Comparison of ENCODE assay signal across 9 mouse cellular contexts in genomic region chr6:112489181-112489909, GRCm38 (mm10). TPM values are rescaled to one million over a fixed set of nuclear protein-coding genes. Genes with fewer than 3 reads are reported as not detected.
A peak's percentile ranks its signal among the peaks of the same experiment; 100 is the strongest.
DNase-seq lines count a peak whose midpoint lies in the region; ATAC-seq lines count a peak whose summit lies in the region.
"Had no signal": no experiment of that assay in that cellular context is flagged by ENCODE, and none has a peak within 500 bp of the region (broad histone marks: within the 10 kb centered on the region; RNA-seq: fewer than 3 reads in every experiment).

No protein-coding gene starts in this region.

- WGBS in liver, embryonic 11.5 days, result 10% methylated on average over 72 of the region's 72 CpGs
- 4% methylated on average over 70 of the region's 72 CpGs for WGBS in stomach, embryonic 14.5 days

- H3K27ac ChIP-seq in liver, embryonic 11.5 days (ENCODE audit: low read depth, low read length), result no peak overlapping the region
- H3K27ac ChIP-seq in stomach, embryonic 14.5 days (ENCODE audit: low read length), result no peak overlapping the region

- H3K36me3 ChIP-seq in megakaryocyte, embryonic 14.5 days (replicated peaks; ENCODE audit: low read length), result no peaks in the 10 kb centered on the region
- no peaks in the 10 kb centered on the region for H3K36me3 ChIP-seq in liver, embryonic 11.5 days (ENCODE audit: control insufficient read depth, insufficient read depth, low read length)
- no peaks in the 10 kb centered on the region for H3K36me3 ChIP-seq in stomach, embryonic 14.5 days (ENCODE audit: control insufficient read depth, insufficient read depth, low read length)

- DNase-seq in embryo, embryonic 11 days, result peak; percentile 42
- no peak for DNase-seq in liver, embryonic 11.5 days (ENCODE audit: low spot score)
- DNase-seq in cerebellum, postnatal 36 days, result no peak

- H3K4me3 ChIP-seq in megakaryocyte, embryonic 14.5 days (replicated peaks), result peak overlapping the region; percentile 64
- peak overlapping the region; percentile 33 for H3K4me3 ChIP-seq in liver, embryonic 11.5 days (ENCODE audit: low read depth, low read length)
- peak overlapping the region; percentile 31 for H3K4me3 ChIP-seq in stomach, embryonic 14.5 days (ENCODE audit: low read depth, low read length)

- no peak overlapping the region for H3K9ac ChIP-seq in liver, embryonic 11.5 days (ENCODE audit: low read depth, low read length)
- no peak overlapping the region for H3K9ac ChIP-seq in stomach, embryonic 14.5 days (replicated peaks; ENCODE audit: low read depth, low read length)

- no peak for ATAC-seq in megakaryocyte, adult 5-6 weeks (ENCODE audit: poor library complexity, severe bottlenecking)
- peak; percentile 25 to 30; a peak in 2 of 4 replicates for ATAC-seq in hematopoietic stem cell, adult 5-6 weeks (replicated peaks in 1 of 2; ENCODE audit: insufficient read depth in 1 of 2, low FRiP score in 2 of 2, low TSS enrichment in 1 of 2, low read depth in 1 of 2, poor library complexity in 2 of 2, severe bottlenecking in 2 of 2)
- no peak for ATAC-seq in liver, embryonic 11.5 days (replicated peaks; ENCODE audit: low FRiP score)
- 0 out of 2 replicates have a peak, but pooled peaks have one; percentile 4 for ATAC-seq in stomach, embryonic 14.5 days (ENCODE audit: insufficient number of reproducible peaks, insufficient read depth, low FRiP score, low read depth)
- no peak for ATAC-seq in activated CD4-positive, CD25-positive, alpha-beta regulatory T cell, adult 4 months

- H3K4me2 ChIP-seq in liver, embryonic 11.5 days, result peak overlapping the region; percentile 54
- H3K4me2 ChIP-seq in stomach, embryonic 14.5 days (replicated peaks; ENCODE audit: low read depth, low read length), result peak overlapping the region; percentile 66

- peaks cover 22% of the 10 kb centered on the region for H3K4me1 ChIP-seq in megakaryocyte, embryonic 14.5 days
- peaks cover 6% of the 10 kb centered on the region; the same call in 1 of the 2 replicates for H3K4me1 ChIP-seq in liver, embryonic 11.5 days (replicated peaks; ENCODE audit: control insufficient read depth, insufficient read depth, low read length)
- no peaks in the 10 kb centered on the region for H3K4me1 ChIP-seq in stomach, embryonic 14.5 days (ENCODE audit: control insufficient read depth, insufficient read depth, low read length)

- peaks cover 84% of the 10 kb centered on the region for H3K27me3 ChIP-seq in megakaryocyte, embryonic 14.5 days (replicated peaks)
- peaks cover 47% of the 10 kb centered on the region for H3K27me3 ChIP-seq in liver, embryonic 11.5 days (replicated peaks; ENCODE audit: control insufficient read depth, insufficient read depth, low read length)
- peaks cover 36% of the 10 kb centered on the region for H3K27me3 ChIP-seq in stomach, embryonic 14.5 days (ENCODE audit: control insufficient read depth, insufficient read depth, low read length)

- peaks cover 2% of the 10 kb centered on the region; the same call in 1 of the 2 replicates for H3K9me3 ChIP-seq in megakaryocyte, embryonic 14.5 days
- H3K9me3 ChIP-seq in liver, embryonic 11.5 days (ENCODE audit: control insufficient read depth, low read length), result no peaks in the 10 kb centered on the region
- H3K9me3 ChIP-seq in stomach, embryonic 14.5 days (ENCODE audit: control insufficient read depth, low read depth, low read length), result no peaks in the 10 kb centered on the region

RNA-seq across cellular contexts. Expression of gene Oxtr, which starts 0.4 kb away (rescaled TPM):
- 0.15 TPM in 1 of 2 replicates, not detected in the other for polyA plus RNA-seq in megakaryocyte, embryonic 14.5 days (2012; ENCODE audit: insufficient read depth, low replicate concordance)
- total RNA-seq in megakaryocyte, adult 5-6 weeks (2015), result not detected in 2 replicates
- total RNA-seq in megakaryocyte, adult 5-6 weeks (2017), result 0.15 TPM in 1 of 2 replicates, not detected in the other
- not detected in 2 replicates for total RNA-seq in hematopoietic stem cell, adult 5-6 weeks (2017)
- polyA plus RNA-seq in liver, embryonic 11.5 days (2014; fragmentation: Nextera tagmentation; extraction: Ambion mirVana), result 0.04 TPM in 1 of 2 replicates, not detected in the other
- 0.10 TPM in 1 of 2 replicates, not detected in the other for polyA plus RNA-seq in stomach, embryonic 14.5 days (2014; fragmentation: Nextera tagmentation; extraction: Ambion mirVana)
- not detected for polyA plus RNA-seq in activated CD4-positive, CD25-positive, alpha-beta regulatory T cell, adult 4 months (2017; shearing (Covaris generic))

RNA-seq across cellular contexts. Expression of gene Cav3, which starts 30.0 kb away (rescaled TPM):
- not detected in 2 replicates for polyA plus RNA-seq in megakaryocyte, embryonic 14.5 days (2012; ENCODE audit: insufficient read depth, low replicate concordance)
- not detected in 2 replicates for total RNA-seq in megakaryocyte, adult 5-6 weeks (2015)
- total RNA-seq in megakaryocyte, adult 5-6 weeks (2017), result not detected in 2 replicates
- not detected in 2 replicates for total RNA-seq in hematopoietic stem cell, adult 5-6 weeks (2017)
- polyA plus RNA-seq in liver, embryonic 11.5 days (2014; fragmentation: Nextera tagmentation; extraction: Ambion mirVana), result 0.52 TPM in 1 of 2 replicates, not detected in the other
- polyA plus RNA-seq in stomach, embryonic 14.5 days (2014; fragmentation: Nextera tagmentation; extraction: Ambion mirVana), result 0.45 TPM in 1 of 2 replicates, not detected in the other
- polyA plus RNA-seq in activated CD4-positive, CD25-positive, alpha-beta regulatory T cell, adult 4 months (2017; shearing (Covaris generic)), result not detected
- total RNA-seq: left cerebral cortex, postnatal 36 days had no signal

Comparison
In these comparisons a context has a peak if more than half of its experiments do, and no peak if none do; other contexts are left out.
1. ATAC-seq: peak in hematopoietic stem cell, adult 5-6 weeks (2 of 2) and stomach, embryonic 14.5 days (single experiment); none in megakaryocyte, adult 5-6 weeks (single experiment), liver, embryonic 11.5 days (single experiment) and activated CD4-positive, CD25-positive, alpha-beta regulatory T cell, adult 4 months (single experiment).
2. Peak in every context shown above with its lines, with median percentiles within 50 percentile points of each other: H3K4me3 ChIP-seq.